Mouse (Mus musculus): ENCODE measurements at regions not wholly inside any gene's neighbourhood (a gene's known extent, or its start where the extent isn't known, plus 50 kb on each side); places are given as distances from the start of the nearest gene placed in this dataset.
A peak's percentile ranks its signal among the peaks of the same experiment; 100 is the strongest.

- H3K4me3 ChIP-seq, result no peak overlapping the region
- no peaks in the 10 kb centered on the region for H3K4me1 ChIP-seq
- H3K9ac ChIP-seq, result no peak overlapping the region
- H3K27me3 ChIP-seq, result no peaks in the 10 kb centered on the region
- no peak overlapping the region for H3K27ac ChIP-seq
- H3K4me2 ChIP-seq, result no peak overlapping the region
- no peak for ATAC-seq
- 83% methylated on average over 2 of the region's 2 CpGs for WGBS
- H3K9me3 ChIP-seq (replicated peaks), result no peaks in the 10 kb centered on the region
- no peaks in the 10 kb centered on the region for H3K36me3 ChIP-seq (ENCODE audit: poor library complexity, severe bottlenecking)
These were observed 56.7 kb upstream of the Rasgrp1 start for GRCm38 (mm10) chr2:117399487-117399886.

GRCm38 (mm10) chr2:117403425-117404175 is 60.8 kb upstream of the Rasgrp1 start:
- 94% methylated on average over 4 of the region's 4 CpGs for WGBS
- no peaks in the 10 kb centered on the region for H3K9me3 ChIP-seq (replicated peaks)
- no peak overlapping the region for H3K27ac ChIP-seq
- H3K4me2 ChIP-seq, result no peak overlapping the region
- no peaks in the 10 kb centered on the region for H3K27me3 ChIP-seq
- no peaks in the 10 kb centered on the region for H3K36me3 ChIP-seq (ENCODE audit: poor library complexity, severe bottlenecking)
- no peak for ATAC-seq
- no peaks in the 10 kb centered on the region for H3K4me1 ChIP-seq
- H3K9ac ChIP-seq, result no peak overlapping the region
- no peak overlapping the region for H3K4me3 ChIP-seq

GRCm38 (mm10) chr2:117405453-117405852 is 62.7 kb upstream of the Rasgrp1 start:
- WGBS, result 19% methylated on average over 2 of the region's 2 CpGs
- 0 out of 2 replicates have a peak, but pooled peaks have one; percentile 48 for ATAC-seq
- Histone ChIP-seq H3K9me3 (replicated peaks) (no peaks in the 10 kb centered on the region), H3K4me2 (no peak overlapping the region), H3K27ac (no peak overlapping the region), H3K27me3 (no peaks in the 10 kb centered on the region), H3K4me3 (no peak overlapping the region), H3K36me3 (ENCODE audit: poor library complexity, severe bottlenecking) (no peaks in the 10 kb centered on the region), H3K9ac (no peak overlapping the region), H3K4me1 (no peaks in the 10 kb centered on the region)

- no peaks in the 10 kb centered on the region for H3K36me3 ChIP-seq (ENCODE audit: poor library complexity, severe bottlenecking)
- ATAC-seq, result no peak
- H3K4me2 ChIP-seq, result no peak overlapping the region
- WGBS, result 84% methylated on average over 5 of the region's 5 CpGs
- H3K9me3 ChIP-seq (replicated peaks), result no peaks in the 10 kb centered on the region
- H3K27me3 ChIP-seq, result no peaks in the 10 kb centered on the region
- H3K4me3 ChIP-seq, result no peak overlapping the region
- H3K9ac ChIP-seq, result no peak overlapping the region
- H3K27ac ChIP-seq, result no peak overlapping the region
- no peaks in the 10 kb centered on the region for H3K4me1 ChIP-seq
These were observed 65.4 kb upstream of the Rasgrp1 start for GRCm38 (mm10) chr2:117408241-117408640.

- Histone ChIP-seq H3K4me1 (no peaks in the 10 kb centered on the region), H3K4me3 (no peak overlapping the region), H3K27me3 (no peaks in the 10 kb centered on the region), H3K9me3 (replicated peaks) (no peaks in the 10 kb centered on the region), H3K9ac (no peak overlapping the region), H3K36me3 (ENCODE audit: poor library complexity, severe bottlenecking) (no peaks in the 10 kb centered on the region), H3K4me2 (no peak overlapping the region), H3K27ac (no peak overlapping the region)
- no peak for ATAC-seq
- 53% methylated on average over 4 of the region's 4 CpGs for WGBS
These were observed 69.3 kb upstream of the Rasgrp1 start for GRCm38 (mm10) chr2:117412045-117412606.

- Histone ChIP-seq H3K4me2 (no peak overlapping the region), H3K9me3 (replicated peaks) (no peaks in the 10 kb centered on the region), H3K4me3 (no peak overlapping the region), H3K4me1 (no peaks in the 10 kb centered on the region), H3K27ac (no peak overlapping the region), H3K36me3 (ENCODE audit: poor library complexity, severe bottlenecking) (no peaks in the 10 kb centered on the region), H3K9ac (no peak overlapping the region), H3K27me3 (no peaks in the 10 kb centered on the region)
- ATAC-seq, result no peak
- 87% methylated on average over 8 of the region's 8 CpGs for WGBS
These were observed 74.6 kb upstream of the Rasgrp1 start for GRCm38 (mm10) chr2:117417229-117417970.

GRCm38 (mm10) chr2:117418121-117418615 is 75.4 kb upstream of the Rasgrp1 start:
- no peak overlapping the region for H3K4me2 ChIP-seq
- no peak overlapping the region for H3K4me3 ChIP-seq
- H3K9me3 ChIP-seq (replicated peaks), result no peaks in the 10 kb centered on the region
- no peak for ATAC-seq
- no peaks in the 10 kb centered on the region for H3K27me3 ChIP-seq
- no peak overlapping the region for H3K27ac ChIP-seq
- no peaks in the 10 kb centered on the region for H3K36me3 ChIP-seq (ENCODE audit: poor library complexity, severe bottlenecking)
- H3K4me1 ChIP-seq, result no peaks in the 10 kb centered on the region
- H3K9ac ChIP-seq, result no peak overlapping the region
- 92% methylated on average over 8 of the region's 8 CpGs for WGBS

GRCm38 (mm10) chr2:117418711-117419110 is 75.9 kb upstream of the Rasgrp1 start:
- no peak for ATAC-seq
- Histone ChIP-seq H3K4me2 (no peak overlapping the region), H3K4me3 (no peak overlapping the region), H3K27me3 (no peaks in the 10 kb centered on the region), H3K4me1 (no peaks in the 10 kb centered on the region), H3K9me3 (replicated peaks) (no peaks in the 10 kb centered on the region), H3K36me3 (ENCODE audit: poor library complexity, severe bottlenecking) (no peaks in the 10 kb centered on the region), H3K27ac (no peak overlapping the region), H3K9ac (no peak overlapping the region)
- 80% methylated on average over 3 of the region's 3 CpGs for WGBS

GRCm38 (mm10) chr2:117421376-117421775 is 78.6 kb upstream of the Rasgrp1 start:
- ATAC-seq, result no peak
- Histone ChIP-seq H3K4me3 (no peak overlapping the region), H3K27me3 (no peaks in the 10 kb centered on the region), H3K9ac (no peak overlapping the region), H3K36me3 (ENCODE audit: poor library complexity, severe bottlenecking) (no peaks in the 10 kb centered on the region), H3K4me1 (no peaks in the 10 kb centered on the region), H3K27ac (no peak overlapping the region), H3K9me3 (replicated peaks) (no peaks in the 10 kb centered on the region), H3K4me2 (no peak overlapping the region)
- 84% methylated on average over 4 of the region's 4 CpGs for WGBS

- Histone ChIP-seq H3K4me1 (no peaks in the 10 kb centered on the region), H3K4me2 (no peak overlapping the region), H3K27ac (no peak overlapping the region), H3K36me3 (ENCODE audit: poor library complexity, severe bottlenecking) (no peaks in the 10 kb centered on the region), H3K9ac (no peak overlapping the region), H3K9me3 (replicated peaks) (no peaks in the 10 kb centered on the region), H3K4me3 (no peak overlapping the region), H3K27me3 (no peaks in the 10 kb centered on the region)
- 77% methylated on average over 4 of the region's 4 CpGs for WGBS
- ATAC-seq, result no peak
These were observed 80.0 kb upstream of the Rasgrp1 start for GRCm38 (mm10) chr2:117422756-117423155.

- Histone ChIP-seq H3K9me3 (replicated peaks) (no peaks in the 10 kb centered on the region), H3K27me3 (no peaks in the 10 kb centered on the region), H3K9ac (no peak overlapping the region), H3K36me3 (ENCODE audit: poor library complexity, severe bottlenecking) (no peaks in the 10 kb centered on the region), H3K27ac (peak overlapping the region; percentile 66), H3K4me1 (peaks cover 11% of the 10 kb centered on the region), H3K4me2 (peak overlapping the region; percentile 27; the same call in 1 of the 2 replicates), H3K4me3 (no peak overlapping the region)
- peak; percentile 75 for ATAC-seq
- 10% methylated on average over 9 of the region's 9 CpGs for WGBS
These were observed 86.4 kb upstream of the Rasgrp1 start for GRCm38 (mm10) chr2:117429205-117429604.

GRCm38 (mm10) chr2:117432010-117432409 is 89.2 kb upstream of the Rasgrp1 start:
- Histone ChIP-seq H3K27ac (no peak overlapping the region), H3K9me3 (replicated peaks) (no peaks in the 10 kb centered on the region), H3K4me3 (no peak overlapping the region), H3K4me1 (peaks cover 11% of the 10 kb centered on the region), H3K4me2 (no peak overlapping the region), H3K36me3 (ENCODE audit: poor library complexity, severe bottlenecking) (no peaks in the 10 kb centered on the region), H3K27me3 (no peaks in the 10 kb centered on the region), H3K9ac (no peak overlapping the region)
- no peak for ATAC-seq
- 73% methylated on average over 6 of the region's 6 CpGs for WGBS
